Mouse (Mus musculus) left cerebral cortex, adult 6 months (tissue): ENCODE results near the gene Zfp946. TPM values are rescaled to one million over a fixed set of nuclear protein-coding genes. Genes with fewer than 3 reads are reported as not detected.

Source experiments
- long read RNA-seq, 2 experiments: library from polyadenylated mRNA; unstranded; transcript quantifications; one replicate each; pipeline ENCODE4 v2.0.0; 2019 to 2020
- polyA plus RNA-seq: library from polyadenylated mRNA; unstranded; fragments of <200 nt; fragmentation: Nextera tagmentation; gene quantifications from 2 replicates; pipeline ENCODE4 v1.2.3, GENCODE M21; 2021

Zfp946 gene
- polyA plus RNA-seq = 6.1 and 6.7 TPM in 2 replicates
- long read RNA-seq, experiment 1, transcript Zfp946-202 (7 exons, 2,926 nt) = major isoform, 29 of 57 reads
- long read RNA-seq, experiment 1, partial matches to known transcripts = 5 of 57 reads
- long read RNA-seq, experiment 1, other reads (novel, unspliced or antisense) = 22 of 57 reads
- long read RNA-seq, experiment 2, partial matches to known transcripts = 2 of 6 reads
- long read RNA-seq, experiment 2, other reads (novel, unspliced or antisense) = 2 of 6 reads

DNA sequence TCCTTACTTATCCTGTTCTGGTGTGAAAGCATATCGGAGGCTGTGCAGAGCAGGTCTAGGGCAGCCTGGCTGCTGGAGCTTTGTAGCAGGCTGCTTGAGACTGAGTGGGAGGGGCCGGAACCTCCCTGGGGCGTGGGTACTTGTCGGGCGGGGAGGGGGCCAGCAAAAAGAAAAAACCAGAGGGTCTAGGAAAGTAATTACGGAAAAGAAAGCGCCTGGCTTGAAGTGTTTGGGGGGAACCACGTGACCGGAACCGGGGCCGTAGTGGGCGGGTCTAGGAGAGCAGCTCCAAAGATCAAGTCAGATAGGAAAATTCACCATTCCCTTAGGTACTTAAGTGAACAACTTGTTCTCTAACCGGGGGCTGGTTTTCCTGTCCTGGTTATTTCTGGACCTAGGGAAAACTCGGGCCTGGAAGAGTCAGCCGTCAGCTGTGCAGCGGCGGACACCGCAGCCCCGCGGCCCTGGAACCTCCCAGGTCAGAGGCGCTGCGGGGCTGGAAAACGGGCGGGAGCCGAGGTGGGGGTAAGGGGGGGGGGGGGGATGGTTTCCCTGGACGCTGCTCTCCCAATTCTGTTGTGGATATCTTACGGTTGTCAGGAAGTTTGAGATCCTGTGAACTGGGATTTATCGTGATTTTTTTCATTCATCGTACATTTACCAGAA is at the start of gene Zfp946:
TSS of gene Zfp946 (plus strand) at position 271 of the 666 bp plus-strand sequence.

Other genes starting within 250 kb of the Zfp946 start
- 1.9 and 2.3 TPM in 2 replicates for gene Zfp994, start 198.6 kb upstream of the Zfp946 start, polyA plus RNA-seq
- gene CT030661.1, start 109.4 kb upstream of the Zfp946 start, polyA plus RNA-seq = 3.8 and 6.2 TPM in 2 replicates
- gene Zfp944, start 62.8 kb upstream of the Zfp946 start, polyA plus RNA-seq = 5.4 and 7.1 TPM in 2 replicates
- 4.0 and 4.8 TPM in 2 replicates for gene Zfp758, start 62.8 kb upstream of the Zfp946 start, polyA plus RNA-seq
- not detected in 2 replicates for gene Vmn2r111, start 149.3 kb downstream of the Zfp946 start, polyA plus RNA-seq
- gene Vmn2r112, start 176.7 kb downstream of the Zfp946 start, polyA plus RNA-seq = not detected in 2 replicates